Mouse (Mus musculus) frontal cortex, postnatal 10 days (tissue): ENCODE data around the gene Srp68.

Experiments
- DNase-seq, 2 experiments: peaks; one replicate each; pipeline ENCODE4 v3.0.0; 2022; ENCODE audit warnings: low spot score in 2 of 2, mixed read lengths in 1 of 2

The Srp68 gene

DNA sequence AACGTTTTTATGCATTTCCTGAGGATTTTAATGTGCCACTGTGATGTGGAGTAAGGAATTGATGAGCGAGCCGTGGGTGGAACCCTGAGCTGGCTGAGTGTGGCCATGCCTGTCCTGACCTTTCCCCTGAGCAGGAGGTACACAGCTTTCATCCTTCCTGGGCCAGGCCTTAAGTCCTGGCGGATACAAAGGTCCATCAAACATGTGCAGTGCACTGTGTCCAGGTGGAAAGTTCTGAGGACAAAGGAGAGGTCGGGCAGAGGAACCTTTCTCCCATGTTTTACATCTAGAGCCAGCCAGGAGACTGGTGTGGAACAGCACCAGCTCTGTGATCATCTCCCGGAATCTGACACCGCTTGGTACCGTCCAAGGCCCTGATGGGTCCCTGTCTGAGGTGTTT lies 64.8 kb downstream of the Srp68 start:
- no peak for DNase-seq

DNA sequence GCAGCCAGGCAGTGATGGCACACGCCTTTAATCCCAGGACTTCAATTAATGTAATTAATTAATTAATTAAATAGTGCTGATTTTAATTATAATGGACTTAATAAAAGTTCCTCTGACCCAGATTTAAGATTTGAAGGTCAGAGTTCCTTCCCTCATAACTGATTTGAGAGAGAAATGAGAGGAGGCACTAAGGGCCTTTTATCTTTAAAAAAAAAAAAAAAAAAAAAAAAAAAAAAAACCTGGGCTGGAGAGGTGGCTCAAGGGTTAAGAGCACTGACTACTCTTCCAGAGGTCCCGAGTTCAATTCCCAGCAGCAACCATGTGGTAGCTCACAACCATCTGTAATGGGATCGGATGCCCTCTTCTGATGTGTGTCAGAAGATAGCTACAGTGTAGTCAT lies 65.4 kb downstream of the Srp68 start:
- no peak for DNase-seq

DNA sequence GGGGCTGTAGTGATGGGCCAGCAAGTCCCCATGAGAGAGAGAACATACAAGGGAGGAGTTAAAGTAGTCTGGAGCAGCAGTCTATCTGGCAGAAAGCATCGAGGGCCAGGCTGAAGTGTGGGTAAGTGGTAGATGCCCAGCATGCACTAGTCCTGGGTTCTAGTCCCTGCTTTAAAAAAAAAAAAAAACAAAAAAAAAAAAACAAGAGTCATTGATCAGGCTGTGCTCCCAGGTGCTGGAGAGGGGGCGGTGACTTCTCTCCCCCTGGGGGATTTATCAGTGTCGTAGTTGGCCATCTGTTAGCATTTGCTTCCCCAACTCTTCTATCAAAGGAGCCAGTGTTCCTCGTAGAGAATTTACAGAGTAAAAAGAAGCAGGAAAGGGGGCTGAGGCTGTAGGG lies 67.3 kb downstream of the Srp68 start:
- no peak for DNase-seq

DNA sequence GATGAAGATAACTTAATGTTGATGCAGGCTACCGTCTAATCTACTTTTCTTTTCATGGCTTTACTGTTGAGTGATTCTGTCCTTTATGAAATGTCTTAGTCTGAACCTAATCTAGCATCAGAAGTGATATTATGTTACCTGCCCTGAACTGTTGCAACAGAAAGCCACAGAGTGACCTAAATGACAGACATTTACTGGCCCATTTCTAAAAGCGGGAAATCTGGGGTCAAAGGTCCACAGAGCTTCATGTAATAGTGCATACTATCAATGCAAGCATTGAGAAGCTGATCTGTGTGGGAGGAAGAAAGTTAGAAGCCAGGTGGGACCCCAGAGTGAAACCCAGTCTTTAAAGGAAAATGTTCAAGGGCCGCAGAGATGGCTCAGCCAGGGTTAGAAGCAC lies 70.9 kb downstream of the Srp68 start:
- no peak for DNase-seq

DNA sequence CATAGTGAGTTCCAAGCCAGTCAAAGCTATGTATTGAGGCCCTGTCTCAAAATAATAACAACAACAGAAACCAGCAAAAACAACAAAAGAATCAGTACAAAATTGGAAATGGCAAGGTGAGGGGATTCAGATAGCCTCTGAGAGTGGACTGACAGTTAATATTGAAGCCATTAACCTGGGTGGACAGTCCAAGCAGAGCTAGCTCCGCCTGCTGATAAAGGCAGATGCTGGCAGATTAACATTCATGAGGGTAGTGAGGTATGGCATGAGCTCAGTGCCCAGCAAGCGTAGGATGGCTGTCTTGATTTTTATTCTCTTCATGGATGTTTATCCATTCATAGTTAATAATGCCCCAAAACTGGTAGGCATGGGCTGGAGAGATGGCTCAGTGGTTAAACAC lies 72.9 kb downstream of the Srp68 start:
- no peak for DNase-seq

DNA sequence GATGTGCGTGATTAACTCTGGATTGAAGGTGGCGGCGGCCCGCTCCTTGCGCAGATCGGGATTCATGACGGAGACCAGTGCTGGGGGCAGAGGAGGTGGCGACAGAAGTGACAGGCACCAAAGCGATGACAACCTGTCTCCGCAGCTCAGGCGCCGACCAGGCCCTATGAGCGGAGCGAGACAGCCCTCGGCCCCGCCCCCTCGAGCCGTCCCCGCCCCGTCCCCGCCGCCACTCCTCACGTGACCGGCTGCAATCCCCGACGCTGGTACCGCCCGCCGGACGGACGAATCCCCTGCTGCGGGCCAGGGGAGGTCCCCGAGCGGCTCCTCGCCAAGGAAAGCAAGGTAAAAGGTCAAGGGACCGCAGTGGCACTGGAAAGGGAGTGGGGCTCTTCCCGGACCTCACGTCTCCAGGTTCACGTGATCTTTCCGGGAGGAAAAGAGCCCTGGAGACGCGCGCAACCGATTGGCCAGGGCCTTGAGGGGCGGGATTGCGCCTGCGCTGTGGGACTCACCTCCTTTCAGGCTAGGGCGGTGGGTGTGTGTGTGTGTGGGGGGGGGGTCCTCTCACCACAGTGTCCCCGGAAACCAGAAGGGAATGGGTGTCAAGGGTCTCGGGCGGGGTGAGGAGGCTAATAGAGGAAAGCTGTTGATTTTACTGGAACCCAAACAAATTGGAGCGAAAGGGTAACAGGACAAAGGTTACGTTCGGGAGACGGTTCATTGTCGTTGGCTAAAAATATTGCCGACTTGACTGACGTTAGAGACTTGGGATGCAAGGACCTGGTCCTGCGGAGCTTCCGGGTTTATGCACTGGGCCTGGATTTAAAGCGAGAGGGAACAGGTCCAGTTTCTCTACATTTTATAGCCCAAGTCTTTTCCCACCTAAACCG lies 75.1 kb downstream of the Srp68 start, which contains the start of the genes Ten1 and Acox1:
TSS of gene Ten1 (plus strand) at position 217 of the 893 bp plus-strand sequence.
TSS of gene Acox1 (minus strand) at position 407 of the 893 bp plus-strand sequence.
- DNase-seq = peak; percentile 91 to 96

DNA sequence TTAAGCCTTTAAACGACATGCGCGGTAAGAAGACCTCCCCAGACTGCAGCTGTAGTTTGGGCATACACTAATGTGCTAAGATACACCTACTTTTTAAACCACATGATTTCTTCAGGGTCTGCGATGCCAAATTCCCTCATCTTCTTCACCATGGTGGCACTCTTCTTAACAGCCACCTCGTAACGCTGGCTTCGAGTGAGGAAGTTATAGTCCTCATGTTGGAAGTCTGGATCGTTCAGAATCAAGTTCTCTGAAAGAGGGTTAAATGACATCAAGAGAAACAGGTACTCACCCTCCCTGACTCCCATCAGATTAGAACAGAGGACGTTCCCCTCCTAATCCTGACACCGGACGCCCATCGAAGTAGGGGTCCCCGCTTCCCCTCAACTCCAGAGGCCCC lies 75.9 kb downstream of the Srp68 start:
- no peak for DNase-seq

DNA sequence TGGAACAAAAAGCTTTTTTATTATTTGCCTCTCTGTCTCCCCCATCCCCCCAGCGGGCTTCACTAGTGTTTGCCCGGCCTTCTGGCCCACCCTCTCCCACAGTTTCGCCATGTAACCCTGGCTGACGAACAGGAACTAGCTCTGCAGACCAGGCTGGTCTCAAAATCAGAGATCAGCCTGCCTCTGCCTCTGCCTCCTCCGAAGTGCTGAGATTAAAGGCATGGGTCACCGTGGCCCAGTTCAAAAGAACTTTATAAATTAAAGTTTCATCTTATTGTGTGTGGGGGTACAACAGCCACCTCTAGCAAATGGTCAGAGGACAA lies 76.5 kb downstream of the Srp68 start:
- no peak for DNase-seq

DNA sequence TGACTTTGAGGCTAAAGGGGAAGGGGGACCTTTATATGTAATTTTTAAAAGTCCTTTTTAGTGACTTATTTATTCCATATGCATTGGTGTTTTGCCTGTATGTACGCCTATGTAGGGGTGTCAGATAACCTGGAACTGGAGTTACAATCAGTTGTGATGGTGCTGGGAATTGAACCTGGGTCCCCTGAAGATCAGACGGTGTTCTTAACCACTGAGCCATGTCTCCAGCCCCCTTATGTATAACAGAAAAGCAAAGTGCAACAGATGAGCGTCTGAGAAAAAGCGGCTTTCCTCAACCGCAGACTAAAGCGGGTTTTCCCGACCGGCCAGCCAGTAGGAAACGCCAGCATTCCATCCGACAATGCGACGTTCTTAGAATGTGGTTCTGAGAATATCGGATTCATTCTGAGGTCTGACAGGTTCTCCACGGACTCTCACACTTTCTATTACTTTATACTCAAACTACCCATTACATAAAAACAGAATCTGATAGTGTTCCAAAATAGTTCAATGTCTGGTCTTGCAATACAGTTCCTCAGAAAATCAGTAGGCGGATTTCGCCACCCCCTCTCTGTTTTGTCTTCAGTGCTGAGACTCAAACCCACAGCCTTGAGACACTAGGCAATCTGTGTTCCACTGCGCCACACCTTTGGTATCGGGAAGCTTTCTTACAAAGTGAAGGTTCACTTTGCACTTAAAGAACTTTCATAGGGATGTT lies 77.0 kb downstream of the Srp68 start:
- DNase-seq = no peak

DNA sequence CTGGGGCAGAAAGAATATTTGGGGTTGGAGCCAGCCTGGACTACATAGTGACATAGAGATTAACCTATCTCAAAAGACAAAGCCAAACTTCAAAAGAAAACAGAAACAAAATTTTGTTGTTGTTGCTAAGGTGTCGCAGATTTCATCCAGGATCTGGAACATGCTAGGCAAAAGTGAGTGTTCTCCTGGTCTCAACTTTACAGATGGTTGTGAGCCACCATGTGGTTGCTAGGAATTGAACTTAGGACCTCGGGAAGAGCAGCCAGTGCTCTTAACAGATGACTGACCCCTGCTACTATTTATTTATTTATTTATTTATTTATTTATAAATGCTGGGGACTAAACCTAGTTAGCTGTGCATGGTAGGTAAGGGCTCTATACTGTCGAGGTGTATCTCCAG lies 77.7 kb downstream of the Srp68 start:
- DNase-seq = no peak

DNA sequence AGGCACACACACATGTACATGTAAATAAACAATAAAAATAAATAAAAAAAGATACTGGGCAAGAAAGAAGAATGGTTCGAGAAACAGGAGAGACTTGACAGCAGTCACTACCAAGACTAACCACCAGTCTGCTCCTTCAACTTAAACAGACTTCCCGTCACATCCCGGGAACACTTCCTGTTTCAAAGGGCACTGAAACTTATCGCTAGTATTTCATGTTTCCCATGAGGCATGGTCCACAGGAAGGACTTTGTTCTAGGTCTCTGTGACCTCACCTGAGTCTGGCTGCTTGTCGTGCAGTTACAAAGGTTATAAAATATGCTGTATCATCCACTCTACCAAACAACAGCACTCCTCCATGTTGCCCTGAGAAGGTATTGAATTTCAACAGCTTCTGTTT lies 78.8 kb downstream of the Srp68 start:
- DNase-seq = no peak
